Mouse (Mus musculus) T-cell, adult 2 months (primary cell): ENCODE measurements around the gene Pcdh18.

Experiments
- DNase-seq: peaks from one replicate; pipeline ENCODE4 v3.0.0; 2022; ENCODE audit warnings: low spot score

Gene Pcdh18

DNA sequence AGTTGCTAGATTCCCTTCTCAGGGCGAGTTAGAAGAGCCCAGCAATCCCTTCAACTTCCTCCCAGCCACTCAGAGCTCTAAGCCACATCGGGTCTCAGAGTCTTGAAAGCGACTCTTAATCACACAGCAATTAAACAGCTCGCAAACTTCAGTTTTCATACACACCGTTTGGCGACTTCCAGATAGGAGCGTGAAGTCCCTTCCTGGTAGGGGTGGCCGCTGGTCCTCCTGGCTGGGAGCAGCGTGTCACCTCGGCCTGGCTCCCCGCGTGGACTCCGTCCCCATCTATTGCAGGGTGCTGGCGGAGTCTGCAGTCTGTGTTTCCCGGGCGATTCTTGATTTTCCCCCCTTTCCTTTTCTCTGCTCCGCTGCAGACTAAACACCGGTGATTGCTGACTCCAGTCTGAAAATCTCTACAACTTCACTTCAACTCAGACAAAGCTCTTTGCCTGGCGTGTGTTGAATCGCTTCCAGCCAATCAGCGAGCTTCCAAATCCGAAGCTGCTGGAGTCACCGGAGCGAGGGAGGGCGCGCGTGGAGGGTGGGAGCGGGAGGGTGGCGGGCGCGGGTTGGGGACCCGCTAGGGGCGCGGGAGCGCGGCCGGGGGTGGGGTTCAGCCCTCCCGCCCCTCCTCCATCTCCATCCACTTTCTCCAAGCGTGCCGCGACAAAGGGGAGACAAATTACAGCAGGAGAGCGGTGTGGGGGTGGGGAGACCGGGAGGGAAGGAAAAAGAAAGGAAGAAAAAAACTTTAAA is at the start of gene Pcdh18:
Gene Pcdh18 (minus strand): TSS at position 456 of the 756 bp plus-strand sequence.
- DNase-seq, result no peak

DNA sequence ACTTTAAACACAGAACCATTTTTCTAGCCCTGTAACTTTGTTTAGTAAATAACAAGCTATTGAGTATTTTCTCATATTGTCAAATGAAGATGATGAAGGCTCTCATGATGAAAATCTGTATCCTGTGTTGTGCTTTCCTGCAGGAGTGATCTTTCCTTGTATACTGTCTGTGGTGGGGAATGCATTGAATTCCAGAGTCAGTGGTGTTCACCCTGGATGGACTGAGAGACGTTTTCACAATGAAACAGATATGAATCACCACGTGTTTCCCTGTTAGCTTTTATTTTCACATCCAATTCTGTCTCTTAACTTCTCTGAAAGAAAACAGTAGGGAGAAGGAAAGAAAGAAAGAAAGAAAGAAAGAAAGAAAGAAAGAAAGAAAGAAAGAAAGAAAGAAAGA is 49.7 kb upstream of the Pcdh18 start:
- no peak for DNase-seq

DNA sequence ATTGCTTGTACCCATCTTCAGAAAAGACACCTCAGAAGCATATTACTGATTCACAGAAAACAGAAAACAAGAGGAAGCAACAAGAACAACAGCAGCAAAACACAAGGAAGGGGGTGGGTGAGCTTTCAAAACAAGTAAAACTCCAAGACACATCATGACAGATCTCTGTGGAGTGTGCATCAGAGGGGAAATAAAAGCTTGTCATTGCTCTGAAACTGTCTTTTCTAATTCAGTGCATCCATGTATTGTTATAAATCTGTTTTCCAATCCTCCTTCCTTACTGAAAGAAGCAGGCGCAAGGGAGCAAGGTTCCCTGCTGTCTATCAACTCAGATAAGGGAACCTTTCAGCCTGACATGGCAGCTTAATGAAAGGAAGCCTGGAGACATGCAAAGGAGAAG is 48.4 kb upstream of the Pcdh18 start:
- DNase-seq, result no peak

DNA sequence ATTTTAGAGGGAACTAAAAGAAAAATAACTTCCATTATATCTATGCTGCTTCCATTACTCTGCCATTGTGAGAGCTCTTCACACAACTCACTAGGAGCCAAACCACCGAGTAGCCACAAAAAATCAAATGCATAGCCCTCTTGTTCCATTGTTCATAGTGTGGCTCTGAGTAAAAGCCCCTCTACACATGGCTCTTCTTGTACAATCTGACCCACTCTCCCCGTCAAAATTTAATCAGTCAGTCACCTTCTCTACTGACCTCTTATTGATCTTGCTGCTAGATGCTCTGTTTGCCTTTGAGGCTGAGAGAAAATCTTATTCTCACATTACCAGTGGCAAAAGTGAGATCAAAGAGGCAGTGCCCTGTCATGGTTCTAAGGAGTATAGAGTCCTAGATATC is 31.2 kb upstream of the Pcdh18 start:
- DNase-seq, result no peak

DNA sequence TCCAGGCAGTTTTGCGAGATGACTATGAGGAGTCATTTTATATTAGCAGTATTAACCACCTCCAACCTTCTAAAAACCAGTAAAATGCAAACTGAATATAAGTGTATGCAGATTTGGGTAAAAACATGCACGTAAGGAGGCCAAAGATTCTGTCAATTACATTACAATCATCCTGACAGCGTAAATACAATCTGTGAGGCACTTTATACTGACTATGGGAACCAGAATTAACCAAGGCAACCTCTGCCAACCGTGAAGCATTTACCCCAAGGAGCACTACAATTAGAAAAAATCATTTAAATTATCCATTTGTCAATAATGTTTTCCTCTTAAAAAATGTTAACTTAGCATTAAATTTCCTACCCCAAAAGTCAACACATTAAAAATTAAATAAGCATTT is 30.6 kb upstream of the Pcdh18 start:
- no peak for DNase-seq

DNA sequence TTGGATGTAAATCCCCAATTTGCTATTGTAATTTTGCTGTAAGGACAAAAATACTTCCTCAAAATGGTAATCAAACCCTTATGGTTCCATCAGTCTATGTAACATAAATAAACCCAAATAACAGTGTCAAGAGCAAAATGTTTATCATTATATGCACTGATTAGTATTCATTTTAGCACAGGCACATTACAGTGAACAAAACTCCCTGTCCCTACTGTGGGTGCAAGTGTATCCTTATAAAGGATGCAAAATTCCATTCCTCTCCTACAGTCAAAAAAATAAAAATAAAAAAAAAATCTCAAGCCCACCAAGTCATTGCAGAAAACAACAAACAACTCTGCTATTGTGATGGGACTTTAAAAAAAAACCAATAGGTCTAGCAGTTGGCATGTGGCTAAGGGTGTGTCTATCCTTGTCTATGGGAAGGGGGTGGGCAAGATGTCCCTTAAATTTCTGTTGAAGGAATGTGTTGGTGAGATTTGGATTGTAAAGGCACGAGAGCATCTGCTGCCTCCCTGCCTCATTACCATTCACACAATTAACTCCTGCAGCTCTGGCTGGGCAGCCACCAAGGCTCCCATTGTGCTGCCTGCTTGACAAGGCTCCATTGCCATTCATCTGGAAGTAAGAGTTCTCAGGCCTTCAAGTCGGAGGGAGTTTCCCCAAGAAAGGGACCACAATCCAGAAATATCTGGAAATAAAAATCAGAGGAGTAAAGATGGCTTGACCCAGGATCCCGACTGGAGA is 12.0 kb upstream of the Pcdh18 start:
- no peak for DNase-seq

DNA sequence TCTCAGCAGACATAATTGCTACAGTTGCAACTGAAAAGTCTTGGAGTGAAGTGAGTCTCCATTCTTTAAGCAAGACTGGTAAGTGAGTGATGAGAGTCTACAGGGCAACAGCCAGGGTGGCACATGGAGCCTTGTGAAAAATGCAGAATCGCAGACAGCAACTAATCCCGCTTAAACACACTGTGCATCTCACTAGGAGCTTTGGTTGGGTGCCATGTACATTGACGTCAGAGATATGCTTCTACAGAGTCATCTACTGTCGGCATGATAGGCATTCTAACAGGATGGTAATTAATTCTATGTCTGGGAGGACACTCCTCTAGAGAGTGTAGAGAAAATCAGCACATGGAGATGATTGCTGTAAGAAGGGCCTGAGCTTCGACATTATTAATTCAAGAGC is 5.6 kb upstream of the Pcdh18 start:
- no peak for DNase-seq

DNA sequence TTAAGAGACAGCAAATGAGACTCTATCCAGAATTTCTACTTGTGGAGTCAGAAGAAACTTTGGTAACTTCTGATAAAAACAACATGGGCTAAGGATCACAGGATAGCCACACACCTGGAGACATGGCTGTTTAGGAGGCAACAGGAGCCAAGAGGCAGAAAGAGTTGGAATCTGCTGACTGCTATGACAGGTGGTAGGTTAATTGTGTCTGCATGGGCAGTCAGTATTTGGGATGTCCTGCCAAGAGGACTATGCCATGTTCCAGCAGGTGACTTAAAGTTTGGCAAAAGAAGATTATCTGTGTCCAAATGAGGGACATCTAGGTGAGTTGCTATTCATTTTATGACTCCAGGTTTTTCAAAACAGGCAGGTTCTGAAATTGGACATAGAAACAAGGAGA is 4.8 kb upstream of the Pcdh18 start:
- no peak for DNase-seq

DNA sequence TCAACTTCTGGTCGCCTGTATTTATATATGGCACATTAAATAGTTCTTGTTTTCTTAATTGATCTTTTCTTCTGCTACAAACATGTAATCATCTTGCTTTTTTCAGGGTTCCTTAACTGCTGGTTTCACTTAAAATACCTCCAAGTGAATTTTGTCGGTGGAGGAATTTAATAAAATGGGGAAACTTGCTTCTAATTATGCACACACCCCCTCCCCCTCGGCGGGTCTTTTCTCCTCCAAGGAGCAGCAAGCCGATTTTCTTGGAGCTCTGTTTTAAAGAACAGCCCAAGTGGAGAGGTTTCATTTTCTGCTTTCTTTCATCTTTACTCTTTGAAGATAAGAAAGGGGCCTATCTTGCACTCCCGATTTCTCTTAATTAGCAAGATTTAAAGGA is 498 bp upstream of the Pcdh18 start:
- DNase-seq, result no peak

DNA sequence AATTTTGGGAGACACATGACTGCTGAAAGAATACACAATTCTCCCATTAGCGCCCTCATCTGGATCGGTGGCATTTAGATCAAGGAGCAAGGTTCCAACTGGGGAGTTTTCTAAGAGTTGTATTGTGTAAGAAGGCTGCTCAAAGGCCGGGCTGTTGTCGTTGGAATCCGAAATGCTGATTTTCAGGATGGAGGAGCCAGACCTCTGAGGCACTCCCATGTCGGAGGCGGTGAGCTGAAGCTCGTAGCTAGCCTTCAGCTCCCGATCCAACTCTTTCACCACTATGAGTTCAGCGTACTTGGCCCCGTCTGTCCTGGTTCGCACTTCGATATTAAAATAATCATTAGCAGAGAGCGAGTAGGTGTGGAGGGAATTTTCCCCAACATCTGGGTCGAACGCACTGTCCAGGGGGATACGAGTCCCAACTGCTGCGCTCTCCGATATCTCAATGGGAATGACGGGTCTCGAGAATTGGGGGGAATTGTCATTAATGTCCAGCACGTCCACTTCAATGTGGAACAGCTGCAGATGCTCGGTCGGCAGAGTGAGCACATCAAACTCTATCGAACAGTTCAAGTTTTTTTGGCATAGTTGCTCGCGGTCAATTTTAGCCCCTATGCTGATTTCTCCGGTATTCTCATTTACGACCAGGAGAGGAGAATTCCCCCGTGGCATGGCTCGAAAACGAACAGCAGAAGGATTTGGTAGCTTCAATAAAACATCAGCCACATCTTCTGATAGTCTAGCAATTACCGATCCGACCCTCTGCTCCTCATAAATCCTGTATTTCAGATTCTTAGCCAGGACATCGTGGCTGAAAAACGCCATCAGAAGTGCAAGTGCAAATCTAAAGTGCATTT is 909 bp downstream of the Pcdh18 start:
- no peak for DNase-seq

DNA sequence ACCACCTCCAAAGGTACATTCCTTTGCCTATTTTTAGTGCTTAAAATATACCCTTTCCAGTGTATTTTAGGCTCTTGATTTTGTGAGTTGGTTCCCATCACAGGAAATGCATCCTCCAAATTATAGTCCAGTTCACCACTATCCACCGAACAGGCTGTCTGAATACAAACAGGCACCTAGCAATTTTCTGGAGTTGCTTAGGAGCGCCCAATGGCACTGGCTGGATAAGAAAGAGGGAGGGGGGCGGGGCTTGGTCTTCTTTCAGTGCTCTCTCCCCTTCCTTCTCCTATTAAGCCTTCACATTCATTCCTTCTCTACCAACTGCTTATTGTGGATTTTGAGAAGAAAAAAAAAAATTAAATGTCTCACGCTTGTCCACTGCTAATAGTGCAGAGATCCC is 4.4 kb downstream of the Pcdh18 start:
- DNase-seq, result no peak

DNA sequence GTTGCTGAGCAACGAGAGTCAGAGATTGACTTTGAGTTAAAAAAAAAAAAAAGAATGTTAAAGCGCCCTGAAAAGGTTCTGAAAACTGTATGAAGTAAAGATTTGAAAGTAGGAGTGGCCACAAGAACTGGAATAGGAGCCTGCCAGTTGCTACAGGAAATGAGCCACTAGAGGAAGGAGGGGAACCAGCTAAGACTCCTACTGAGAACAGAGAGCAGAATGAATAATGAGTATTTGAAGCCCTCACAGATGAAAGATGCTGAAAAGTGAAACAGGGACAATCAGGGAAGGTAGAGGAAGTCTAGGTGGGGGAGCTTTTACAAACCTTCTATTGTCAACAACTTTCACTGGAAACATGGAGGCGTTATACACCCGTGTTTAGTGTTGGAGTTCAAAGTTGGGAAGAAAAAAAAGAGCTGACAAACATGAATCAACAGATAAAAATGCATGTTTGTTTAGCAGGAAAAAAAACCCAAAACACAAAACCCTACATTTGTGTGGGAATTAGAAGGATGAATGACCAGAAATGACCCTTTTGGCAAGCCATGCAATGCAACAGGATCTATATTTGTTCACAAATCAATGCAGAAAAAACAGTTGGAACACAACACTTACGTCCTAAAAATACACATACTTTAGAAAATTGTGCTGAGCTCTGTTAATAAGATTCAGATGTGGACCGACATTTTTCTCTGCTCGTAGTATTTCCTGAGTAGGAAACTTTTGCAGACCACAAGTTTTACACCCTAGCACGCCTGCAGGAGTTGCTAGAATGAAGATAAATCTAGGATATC is 7.4 kb downstream of the Pcdh18 start:
- no peak for DNase-seq

DNA sequence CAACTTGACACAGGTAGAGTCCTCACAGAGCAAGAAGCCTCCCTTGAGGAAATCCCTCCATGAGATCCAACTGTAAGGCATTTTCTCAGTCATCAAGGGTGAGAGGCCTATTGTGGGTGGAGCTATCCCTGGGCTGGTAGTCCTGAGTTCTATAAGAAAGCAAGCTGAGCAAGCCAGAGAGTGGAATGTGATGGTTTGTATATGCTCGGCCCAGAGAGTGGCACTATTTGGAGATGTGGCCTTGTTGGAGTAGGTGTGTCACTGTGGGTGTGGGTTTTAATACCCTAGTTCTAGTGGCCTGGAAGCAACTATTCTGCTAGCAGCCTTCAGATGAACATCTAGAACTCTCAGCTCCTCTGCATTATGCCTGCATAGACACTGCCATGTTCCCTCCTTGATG is 9.1 kb downstream of the Pcdh18 start:
- no peak for DNase-seq

DNA sequence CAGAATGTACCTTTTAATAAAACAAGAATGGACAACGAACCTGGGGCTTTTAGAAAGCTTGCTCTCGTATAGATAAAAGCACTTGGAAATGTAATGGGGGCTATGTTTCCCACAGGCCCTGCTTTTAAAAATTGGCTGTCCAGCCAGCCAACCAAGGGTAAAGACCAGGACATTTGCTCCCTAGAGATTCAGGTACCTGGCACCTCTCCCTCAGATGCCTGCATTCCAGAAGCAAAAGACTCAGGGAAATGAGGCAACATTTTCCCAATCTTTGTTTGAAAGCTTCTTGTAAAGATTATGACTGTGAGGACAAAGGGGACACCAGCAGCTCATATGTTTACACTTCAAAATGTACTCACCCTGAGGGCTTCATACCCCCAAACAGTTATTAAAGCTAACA is 18.1 kb downstream of the Pcdh18 start:
- DNase-seq, result no peak

DNA sequence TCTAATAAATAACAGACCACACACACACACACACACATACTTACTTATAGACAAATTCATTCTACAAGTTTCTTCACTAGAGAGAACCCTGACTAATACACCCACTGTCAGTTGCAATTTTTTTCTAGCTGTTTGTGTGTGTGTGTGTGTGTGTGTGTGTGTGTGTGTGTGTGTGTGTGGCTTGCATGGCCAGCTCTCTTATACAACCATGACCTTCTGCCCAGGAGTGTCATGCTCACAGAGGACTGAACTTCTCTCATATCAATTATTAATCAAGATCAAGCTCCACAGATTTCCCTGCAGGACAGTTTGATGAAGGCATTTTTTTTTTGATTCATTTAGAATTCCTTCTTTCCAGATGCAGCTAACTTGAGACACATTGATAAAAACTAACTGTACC is 18.6 kb downstream of the Pcdh18 start:
- DNase-seq, result no peak

DNA sequence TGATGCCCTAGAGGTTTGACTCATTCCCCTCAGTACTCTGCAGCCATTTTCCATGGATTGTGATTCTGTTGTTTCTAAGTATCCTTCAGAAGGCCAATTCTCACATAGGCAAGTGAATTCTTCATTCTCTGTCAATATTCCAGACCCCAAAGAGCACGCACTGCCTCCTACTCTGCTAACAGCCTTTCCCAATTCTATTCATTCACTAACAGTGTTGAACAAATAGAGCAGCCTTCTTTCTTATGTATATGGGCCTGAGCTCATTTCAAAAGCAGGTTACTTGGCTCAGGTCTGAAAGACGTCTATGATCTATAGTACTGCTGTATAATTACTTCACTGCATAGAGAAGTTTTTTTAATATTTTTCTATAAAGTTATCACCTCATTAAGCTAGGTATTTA is 50.6 kb downstream of the Pcdh18 start:
- DNase-seq, result no peak

DNA sequence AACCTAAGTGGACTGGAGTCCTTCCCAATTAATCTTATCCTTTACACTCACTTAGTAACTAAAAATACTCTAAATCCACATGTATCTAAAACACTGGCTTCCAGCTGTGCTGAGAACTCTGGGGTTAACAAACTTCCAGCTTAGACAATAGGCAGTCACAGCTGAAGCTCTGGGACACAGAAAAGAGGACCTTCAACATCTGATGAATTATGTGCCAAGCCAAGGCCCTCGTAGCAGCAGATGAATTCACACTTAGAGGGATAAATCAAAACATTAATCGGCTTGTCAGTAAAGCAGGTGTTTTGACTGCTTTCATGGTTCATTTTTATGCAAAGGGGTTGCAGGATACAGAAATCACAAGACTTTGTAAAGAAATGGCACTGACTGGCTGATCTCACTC is 57.2 kb downstream of the Pcdh18 start:
- DNase-seq, result no peak
